Mouse (Mus musculus) forebrain, embryonic 11.5 days (tissue): Measurements from ENCODE around the gene Rhox1. TPM values are rescaled to one million over a fixed set of nuclear protein-coding genes. Genes with fewer than 3 reads are reported as not detected.
"Not testable (repeated sequence)": the region's sequence is repeated elsewhere in the genome, so short reads cannot be mapped to it uniquely, and the experiment has no call there.

Source experiments
- ATAC-seq: fragments of 200-750 bp; cut with Nextera tagmentation; replicated peaks from 2 replicates; pipeline ENCODE4 v1.8.0; 2017; ENCODE audit warnings: moderate TSS enrichment; ENCODE audit not compliant: low FRiP score
- DNase-seq: peaks from one replicate; pipeline ENCODE4 v3.0.0-alpha.2; 2017; ENCODE audit warnings: low spot score
- H3K27ac ChIP-seq: fragments of 300-500 bp; sonication (generic); 2 replicates; pipeline ENCODE4 v1.5.1; 2014; ENCODE audit warnings: low read depth, low read length
- H3K27me3 ChIP-seq: fragments of 300-500 bp; sonication (generic); 2 replicates; pipeline ENCODE4 v1.6.1; 2014; ENCODE audit warnings: mild to moderate bottlenecking, low read length, mixed read lengths; ENCODE audit not compliant: control insufficient read depth, insufficient read depth
- H3K36me3 ChIP-seq: fragments of 300-500 bp; sonication (generic); 2 replicates; pipeline ENCODE4 v1.6.1; 2014; ENCODE audit warnings: mild to moderate bottlenecking, low read length, moderate library complexity, mixed read lengths; ENCODE audit not compliant: control insufficient read depth, insufficient read depth
- H3K4me1 ChIP-seq: fragments of 300-500 bp; sonication (generic); replicated peaks from 2 replicates; pipeline ENCODE4 v1.6.1; 2014; ENCODE audit warnings: low read length, mixed read lengths; ENCODE audit not compliant: control insufficient read depth, insufficient read depth
- H3K4me2 ChIP-seq: fragments of 300-500 bp; sonication (generic); 2 replicates; pipeline ENCODE4 v1.6.1; 2014; ENCODE audit warnings: low read depth, mild to moderate bottlenecking, low read length, moderate library complexity, mixed read lengths; ENCODE audit not compliant: severe bottlenecking
- H3K4me3 ChIP-seq: fragments of 300-500 bp; sonication (generic); 2 replicates; pipeline ENCODE4 v1.5.1; 2014; ENCODE audit warnings: low read depth, low read length
- H3K9ac ChIP-seq: fragments of 300-500 bp; sonication (generic); 2 replicates; pipeline ENCODE4 v1.6.1; 2014; ENCODE audit warnings: low read length
- H3K9me3 ChIP-seq: fragments of 300-500 bp; sonication (generic); 2 replicates; pipeline ENCODE4 v1.6.1; 2016; ENCODE audit warnings: low read length, mixed read lengths; ENCODE audit not compliant: control insufficient read depth
- WGBS: fragments of 180-500 bp; shearing (Covaris S2); extraction: QIAGEN DNeasy Blood & Tissue Kit; methylation state at CpG from one replicate; pipeline ENCODE4 v1.1.7; 2014; 5-methylcytosine and 5-hydroxymethylcytosine counted together
- polyA plus RNA-seq: library from polyadenylated mRNA; unstranded; fragments of >200 nt; fragmentation: Nextera tagmentation; extraction: Ambion mirVana; gene quantifications from 2 replicates; pipeline ENCODE4 v1.2.1, GENCODE M21; 2014

Gene Rhox1
- not detected in 2 replicates for polyA plus RNA-seq

DNA sequence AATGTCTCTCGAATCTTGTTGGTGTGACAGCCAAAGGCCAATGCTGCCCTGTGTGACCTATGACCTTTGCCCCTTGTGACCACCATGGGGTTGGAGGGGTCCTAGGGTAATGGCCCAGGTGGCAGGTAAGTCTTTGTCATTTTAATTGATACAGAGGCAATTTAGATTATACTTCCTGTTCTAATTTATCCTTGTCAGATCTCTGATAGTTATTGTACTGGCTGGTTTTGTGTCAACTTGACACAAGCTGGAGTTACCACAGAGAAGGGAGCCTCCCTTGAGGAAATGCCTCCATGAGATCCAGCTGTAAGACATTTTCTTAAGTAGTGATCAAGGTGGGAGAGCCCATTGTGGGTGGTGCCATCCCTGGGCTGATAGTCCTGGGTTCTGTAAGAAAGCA lies at the start of gene Rhox1:
TSS of gene Rhox1 (minus strand) at position 101 of the 400 bp plus-strand sequence.
- not testable (repeated sequence) for H3K9ac ChIP-seq, DNase-seq, H3K4me3 ChIP-seq, H3K4me2 ChIP-seq, H3K4me1 ChIP-seq, H3K9me3 ChIP-seq, H3K27ac ChIP-seq, H3K36me3 ChIP-seq, ATAC-seq, H3K27me3 ChIP-seq
- 84% methylated on average over 1 of the region's 1 CpGs for WGBS

- H3K9me3 ChIP-seq, H3K27me3 ChIP-seq, H3K4me2 ChIP-seq, ATAC-seq, DNase-seq, H3K4me1 ChIP-seq, H3K27ac ChIP-seq, H3K36me3 ChIP-seq, H3K9ac ChIP-seq, H3K4me3 ChIP-seq: not testable (repeated sequence)
- WGBS, result 94% methylated on average over 10 of the region's 19 CpGs
These were observed 43.0 kb upstream of the Rhox1 start, which contains the start of gene Rhox4a for GRCm38 (mm10) chrX:37265038-37265437. Gene Rhox4a (plus strand): TSS chrX:37265338.

DNA sequence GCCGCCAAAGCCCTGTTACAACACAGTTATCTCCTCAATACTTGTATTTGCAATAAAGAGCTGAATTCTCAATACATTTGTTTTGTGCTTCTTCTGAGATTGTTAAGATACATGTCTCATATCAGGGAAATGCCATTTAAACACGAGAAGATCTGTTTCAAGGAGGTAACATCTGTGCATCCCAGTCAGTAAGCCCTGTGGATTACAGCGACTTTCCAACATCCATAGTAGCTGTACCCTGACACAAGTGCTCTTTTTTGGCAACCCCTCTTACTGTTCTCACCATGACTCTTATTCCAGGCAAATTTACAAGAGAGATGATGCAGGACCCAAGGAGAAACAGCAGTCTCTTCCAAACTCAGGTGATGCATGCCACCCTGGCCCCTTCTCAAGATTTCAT lies 27.6 kb upstream of the Rhox1 start, which contains the start of gene Rhox3a:
TSS of gene Rhox3a (plus strand) at position 301 of the 400 bp plus-strand sequence.
- H3K9ac ChIP-seq, H3K4me1 ChIP-seq, H3K27ac ChIP-seq, DNase-seq, H3K36me3 ChIP-seq, H3K4me2 ChIP-seq, ATAC-seq, H3K27me3 ChIP-seq, H3K4me3 ChIP-seq, H3K9me3 ChIP-seq: not testable (repeated sequence)
- 89% methylated on average over 1 of the region's 3 CpGs for WGBS

- DNase-seq, H3K4me2 ChIP-seq, H3K4me1 ChIP-seq, H3K27me3 ChIP-seq, H3K27ac ChIP-seq, H3K9ac ChIP-seq, H3K36me3 ChIP-seq, H3K9me3 ChIP-seq, H3K4me3 ChIP-seq, ATAC-seq: not testable (repeated sequence)
- no CpG with 5 or more reads among the region's 9 CpGs for WGBS
These were observed 22.6 kb upstream of the Rhox1 start, which contains the start of gene Rhox2a for GRCm38 (mm10) chrX:37244676-37245075. Gene Rhox2a (plus strand): TSS chrX:37244976.

- H3K27ac ChIP-seq, result no peak within 1 kb of the TSS
- H3K36me3 ChIP-seq, result no peaks in the 10 kb centered on the region
- H3K9me3 ChIP-seq, result no peaks in the 10 kb centered on the region
- no peaks in the 10 kb centered on the region for H3K4me1 ChIP-seq
- DNase-seq (no peak), ATAC-seq (no peak)
- no peak within 1 kb of the TSS for H3K4me2 ChIP-seq
- H3K9ac ChIP-seq, result no peak within 1 kb of the TSS
- no peaks in the 10 kb centered on the region for H3K27me3 ChIP-seq
- no peak within 1 kb of the TSS for H3K4me3 ChIP-seq
- WGBS, result 89% methylated on average over 10 of the region's 10 CpGs
These were observed 11.1 kb downstream of the Rhox1 start, which contains the start of gene Gm9 for GRCm38 (mm10) chrX:37210941-37211340. Gene Gm9 (minus strand): TSS chrX:37211041.

- H3K4me1 ChIP-seq, result no peaks in the 10 kb centered on the region
- ATAC-seq (no peak), DNase-seq (no peak)
- H3K9me3 ChIP-seq, result no peaks in the 10 kb centered on the region
- H3K4me2 ChIP-seq, result no peak overlapping the region
- no peak overlapping the region for H3K27ac ChIP-seq
- H3K27me3 ChIP-seq, result no peaks in the 10 kb centered on the region
- H3K9ac ChIP-seq, result no peak overlapping the region
- H3K4me3 ChIP-seq, result no peak overlapping the region
- WGBS, result 61% methylated on average over 8 of the region's 8 CpGs
- H3K36me3 ChIP-seq, result no peaks in the 10 kb centered on the region
These were observed 23.4 kb downstream of the Rhox1 start for GRCm38 (mm10) chrX:37198676-37199075.

- DNase-seq, result no peak
- no peaks in the 10 kb centered on the region for H3K9me3 ChIP-seq
These were observed 30.2 kb downstream of the Rhox1 start for GRCm38 (mm10) chrX:37191744-37192379.

GRCm38 (mm10) chrX:37191105-37191743 lies 30.8 kb downstream of the Rhox1 start, which contains the start of the genes Ndufa1 and Rnf113a1:
Gene Ndufa1 (minus strand): TSS chrX:37191163.
Gene Rnf113a1 (plus strand): TSS chrX:37191245.
- DNase-seq, result peak; percentile 89
- no peaks in the 10 kb centered on the region for H3K4me1 ChIP-seq
- 16% methylated on average over 57 of the region's 63 CpGs for WGBS
- peak within 1 kb of the TSS; percentile 62 for H3K4me2 ChIP-seq
- peak within 1 kb of the TSS; percentile 50 for H3K4me3 ChIP-seq
- H3K27me3 ChIP-seq, result no peaks in the 10 kb centered on the region
- peak; percentile 92 for ATAC-seq
- no peaks in the 10 kb centered on the region for H3K9me3 ChIP-seq
- H3K27ac ChIP-seq, result no peak within 1 kb of the TSS
- H3K9ac ChIP-seq, result peak within 1 kb of the TSS; percentile 56
- no peaks in the 10 kb centered on the region for H3K36me3 ChIP-seq

More at GRCm38 (mm10) chrX:37191744-37192379, 30.2 kb downstream of the Rhox1 start:
- H3K4me3 ChIP-seq, result peak overlapping the region; percentile 50
- peak overlapping the region; percentile 62 for H3K4me2 ChIP-seq
- H3K27ac ChIP-seq, result no peak overlapping the region
- peak; percentile 16; the same call in 1 of the 2 replicates for ATAC-seq
- no peaks in the 10 kb centered on the region for H3K36me3 ChIP-seq
- WGBS, result 24% methylated on average over 28 of the region's 28 CpGs
- peak overlapping the region; percentile 56 for H3K9ac ChIP-seq
- H3K4me1 ChIP-seq, result no peaks in the 10 kb centered on the region
- H3K27me3 ChIP-seq, result no peaks in the 10 kb centered on the region
